Mouse (Mus musculus) left cerebral cortex, adult 2 months (tissue): ENCODE measurements around the gene Vmac. TPM values are rescaled to one million over a fixed set of nuclear protein-coding genes. Genes with fewer than 3 reads are reported as not detected.
A peak's percentile ranks its signal among the peaks of the same experiment; 100 is the strongest.

Experiments
- DNase-seq, 2 experiments: peaks; one replicate each; pipeline ENCODE4 v3.0.0; 2021 to 2022; ENCODE audit warnings: low spot score in 2 of 2, mixed read lengths in 1 of 2; ENCODE audit errors: extremely low spot score in 1 of 2
- H3K27ac ChIP-seq: fragments of 200-600 bp; 2 replicates; pipeline ENCODE4 v1.8.1; 2022
- H3K4me3 ChIP-seq: fragments of 200-600 bp; 2 replicates; pipeline ENCODE4 v1.8.1; 2022
- CTCF ChIP-seq: fragments of 200-600 bp; IDR thresholded peaks from 2 replicates; pipeline ENCODE4 v1.8.1; 2022; ENCODE audit warnings: antibody characterized with exemption, mild to moderate bottlenecking, moderate library complexity
- intact Hi-C: fragments of 180-260 bp; cut with DNase I; formaldehyde crosslinking; loops from one replicate; pipeline ENCODE4 v1.15.1; 2025
- total RNA-seq, 2 experiments: library from RNA; stranded (reverse); gene quantifications; 2 replicates each; pipeline ENCODE4 v1.2.3; 2021

Vmac gene
- total RNA-seq, 2 experiments from 2014 or later = 8.8 to 12.7 TPM

GRCm38 (mm10) chr17:56673647-56674416 is 44.0 kb downstream of the Vmac start:
- peak in 1 of 2 experiments; percentile 22 for DNase-seq

GRCm38 (mm10) chr17:56672941-56673646 is 44.7 kb downstream of the Vmac start, which contains the start of gene Ranbp3:
Gene Ranbp3 (plus strand): TSS chr17:56673294.
- intact Hi-C loops = loop anchor here (5.0 kb wide), 2 partner anchors 44 to 89 kb away; partner anchors contain the start of genes Dus3l, Ndufa11 and Vmac
- TF ChIP-seq CTCF = no peak
- Histone ChIP-seq H3K4me3 (peak within 1 kb of the TSS; percentile 91), H3K27ac (peak within 1 kb of the TSS; percentile 95)
- DNase-seq = peak; percentile 99 to 100

More at GRCm38 (mm10) chr17:56673647-56674416, 44.0 kb downstream of the Vmac start:
- peak overlapping the region; percentile 92 for H3K27ac ChIP-seq
- intact Hi-C loops = loop anchor here (5.0 kb wide), 2 partner anchors 43 to 88 kb away; partner anchors contain the start of genes Dus3l, Ndufa11 and Vmac
- no peak for TF ChIP-seq CTCF
- peak overlapping the region; percentile 91 for H3K4me3 ChIP-seq

GRCm38 (mm10) chr17:56669766-56670165 is 48.1 kb downstream of the Vmac start:
- TF ChIP-seq CTCF = no peak
- intact Hi-C loops = loop anchor here (2.0 to 5.0 kb wide), 5 partner anchors 43 to 93 kb away; partner anchors contain the start of genes Dus3l, Lonp1, Ndufa11 and Rpl36

GRCm38 (mm10) chr17:56668384-56669144 is 49.3 kb downstream of the Vmac start:
- intact Hi-C loops = loop anchor here (2.0 to 5.0 kb wide), 3 partner anchors 42 to 86 kb away; partner anchors contain the start of genes Lonp1, Rpl36, Safb and Safb2
- Histone ChIP-seq H3K27ac (no peak overlapping the region), H3K4me3 (peak overlapping the region; percentile 48)
- DNase-seq = peak; percentile 85 to 87
- peak; percentile 95 for TF ChIP-seq CTCF

More at GRCm38 (mm10) chr17:56669766-56670165, 48.1 kb downstream of the Vmac start:
- no peak overlapping the region for H3K4me3 ChIP-seq
- no peak for DNase-seq
- H3K27ac ChIP-seq = no peak overlapping the region

DNA sequence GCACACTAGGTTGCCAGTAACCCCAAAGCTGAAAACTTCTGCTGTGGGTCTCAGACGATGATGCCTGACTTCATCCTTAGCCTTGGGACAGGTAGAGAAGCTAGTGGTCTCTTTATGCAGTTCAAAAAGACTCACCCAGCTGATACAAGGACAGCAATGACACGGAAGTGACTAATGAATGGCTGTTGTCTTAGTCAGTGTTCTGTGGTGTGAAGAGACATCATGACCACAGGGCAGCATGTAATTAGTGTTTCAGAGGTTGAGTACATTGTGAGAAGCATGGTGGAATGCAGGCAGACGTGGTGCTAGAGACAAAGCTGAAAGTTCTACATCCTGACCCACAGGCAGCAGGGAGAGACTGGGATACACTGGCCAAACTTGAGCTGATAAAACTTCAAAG is 50.2 kb downstream of the Vmac start:
- TF ChIP-seq CTCF = no peak
- DNase-seq = no peak
- Histone ChIP-seq H3K27ac (no peak overlapping the region), H3K4me3 (no peak overlapping the region)
- intact Hi-C loops = loop anchor here (5.0 kb wide), 1 partner anchor 85 kb away; the partner anchor contains the start of genes Safb and Safb2

DNA sequence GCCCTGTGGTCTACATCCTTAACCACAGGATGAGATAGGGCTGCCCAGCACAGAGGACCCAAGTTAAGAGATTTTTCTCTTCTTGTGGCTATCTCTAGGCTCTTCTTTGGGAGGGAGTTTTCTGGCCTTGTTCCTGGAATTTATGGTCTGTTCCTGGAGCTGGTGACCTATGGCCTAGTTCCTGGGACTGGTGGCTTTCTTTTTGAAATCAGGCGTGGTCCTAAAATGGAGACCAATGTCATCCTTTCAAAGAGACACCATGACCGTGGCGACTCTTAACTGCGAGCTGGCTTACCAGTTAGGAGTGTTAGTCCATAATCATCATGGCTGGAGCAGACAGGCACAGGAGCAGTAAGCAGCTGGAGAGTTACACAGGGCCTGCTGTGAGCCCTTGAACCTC is 51.4 kb downstream of the Vmac start:
- DNase-seq = no peak
- no peak for TF ChIP-seq CTCF
- intact Hi-C loops = loop anchor here (5.0 kb wide), 1 partner anchor 84 kb away; the partner anchor contains the start of genes Safb and Safb2

GRCm38 (mm10) chr17:56664333-56664732 is 53.5 kb downstream of the Vmac start:
- Histone ChIP-seq H3K4me3 (no peak overlapping the region), H3K27ac (no peak overlapping the region)
- DNase-seq = no peak
- intact Hi-C loops = no loop called here
- no peak for TF ChIP-seq CTCF

More for the DNA sequence above, 51.4 kb downstream of the Vmac start:
- Histone ChIP-seq H3K27ac (no peak overlapping the region), H3K4me3 (no peak overlapping the region)

Other genes starting within 250 kb of the Vmac start
- 100 to 1,000 TPM; 645 to 696 TPM for gene Ptprs, start 241.5 kb downstream of the Vmac start, total RNA-seq
- not detected for gene Znrf4, start 205.6 kb downstream of the Vmac start, total RNA-seq
- 1 to 10 TPM; 2.5 to 4.0 TPM for gene Gm20219, start 163.6 kb downstream of the Vmac start, total RNA-seq
- 100 to 1,000 TPM; 133 to 148 TPM for gene Safb2, start 133.4 kb downstream of the Vmac start, total RNA-seq
- 100 to 1,000 TPM; 160 to 168 TPM for gene Safb, start 133.2 kb downstream of the Vmac start, total RNA-seq
- 100 to 1,000 TPM; 123 to 148 TPM for gene 2410015M20Rik, start 108.3 kb downstream of the Vmac start, total RNA-seq
- gene Rpl36, start 104.6 kb downstream of the Vmac start, total RNA-seq = 100 to 1,000 TPM; 351 to 353 TPM
- 10 to 100 TPM; 62.7 to 62.8 TPM for gene Lonp1, start 91.1 kb downstream of the Vmac start, total RNA-seq
- gene Catsperd, start 89.9 kb downstream of the Vmac start, total RNA-seq = under 1 TPM; 0.38 to 0.65 TPM
- gene Ranbp3, start 44.7 kb downstream of the Vmac start, total RNA-seq = 100 to 1,000 TPM in 1 of 2 experiments, 10 to 100 TPM in 1; 92.7 to 101 TPM
- 100 to 1,000 TPM; 202 to 208 TPM for gene Ndufa11, start 255 bp downstream of the Vmac start, total RNA-seq
- 1 to 10 TPM; 4.1 to 4.5 TPM for gene Nrtn, start 39.5 kb upstream of the Vmac start, total RNA-seq
- 10 to 100 TPM; 69.0 to 73.5 TPM for gene Dus3l, start 46.7 kb upstream of the Vmac start, total RNA-seq
- 1 to 10 TPM; 1.3 to 2.6 TPM for gene Prr22, start 52.2 kb upstream of the Vmac start, total RNA-seq
- gene Rfx2, start 113.0 kb upstream of the Vmac start, total RNA-seq = 1 to 10 TPM; 2.2 to 3.5 TPM
- not detected for gene Acsbg2, start 156.4 kb upstream of the Vmac start, total RNA-seq
- gene 1700061G19Rik, start 157.5 kb upstream of the Vmac start, total RNA-seq = not detected
- gene Mllt1, start 217.4 kb upstream of the Vmac start, total RNA-seq = 10 to 100 TPM; 80.8 to 87.6 TPM